Mouse (Mus musculus) CH12.LX (cell line): ENCODE results near the gene Asns. TPM values are rescaled to one million over a fixed set of nuclear protein-coding genes. Genes with fewer than 3 reads are reported as not detected.

Experiments used
- DNase-seq: peaks from one replicate; pipeline ENCODE4 v3.0.0-alpha.2; 2013; ENCODE audit errors: extremely low read depth
- H3K27ac ChIP-seq: 2 replicates; pipeline ENCODE4 v1.5.1; 2012; ENCODE audit warnings: low read depth, mild to moderate bottlenecking, control low read depth, moderate library complexity; ENCODE audit not compliant: insufficient read depth
- H3K27me3 ChIP-seq: replicated peaks from 2 replicates; pipeline ENCODE3; 2012; ENCODE audit warnings: inconsistent platforms
- H3K36me3 ChIP-seq, 2 experiments: replicated peaks in 1 of 2; 2 replicates each; pipeline versions ENCODE3 to v1.6.1; 2012; ENCODE audit warnings: inconsistent platforms in 1 of 2, low read length in 1 of 2, mild to moderate bottlenecking in 1 of 2, mixed read lengths in 1 of 2, moderate library complexity in 1 of 2; ENCODE audit not compliant: control insufficient read depth in 1 of 2, insufficient read depth in 1 of 2
- H3K4me1 ChIP-seq, 2 experiments: 2 replicates each; pipeline ENCODE4 v1.6.1; 2012; ENCODE audit warnings: inconsistent platforms in 1 of 2, moderate library complexity in 1 of 2; ENCODE audit not compliant: insufficient read depth in 2 of 2, control insufficient read depth in 1 of 2
- H3K4me2 ChIP-seq: 2 replicates; pipeline ENCODE4 v1.6.1; 2012; ENCODE audit warnings: low read depth, mild to moderate bottlenecking, control low read depth; ENCODE audit not compliant: poor library complexity, insufficient read depth, severe bottlenecking
- H3K4me3 ChIP-seq, 3 experiments: fragments of 150-350 bp in 1 of 3; sonication (generic) in 1 of 3; replicated peaks in 1 of 3; 2 replicates each; pipeline versions ENCODE3 to v1.5.1; 2011 to 2012; ENCODE audit warnings: low read depth in 2 of 3, low read length in 2 of 3, mild to moderate bottlenecking in 2 of 3, moderate library complexity in 2 of 3, control low read depth in 1 of 3, improper control_type of control experiment in 1 of 3, inconsistent platforms in 1 of 3, mixed read lengths in 1 of 3; ENCODE audit not compliant: poor library complexity in 1 of 3
- H3K79me2 ChIP-seq: replicated peaks from 2 replicates; pipeline ENCODE4 v1.6.1; 2012; ENCODE audit warnings: mild to moderate bottlenecking, moderate library complexity; ENCODE audit not compliant: control insufficient read depth, poor library complexity, insufficient read depth, severe bottlenecking; ENCODE audit errors: extremely low read depth
- H3K9ac ChIP-seq: 2 replicates; pipeline ENCODE4 v1.6.1; 2012; ENCODE audit warnings: low read depth, mild to moderate bottlenecking, control low read depth, moderate library complexity; ENCODE audit not compliant: insufficient read depth
- H3K9me3 ChIP-seq: replicated peaks from 2 replicates; pipeline ENCODE3; 2012; ENCODE audit warnings: low read length, inconsistent platforms, mixed read lengths
- BHLHE40 ChIP-seq: IDR thresholded peaks from 2 replicates; pipeline ENCODE4 v1.6.1; 2011; ENCODE audit warnings: mild to moderate bottlenecking, low read depth, low read length, improper control_type of control experiment
- CTCF ChIP-seq, 2 experiments: IDR thresholded peaks in 1 of 2; conservative IDR thresholded peaks in 1 of 2; 2 replicates each; pipeline ENCODE4 v1.5.1; 2011 to 2012; ENCODE audit warnings: low read depth in 2 of 2, low read length in 2 of 2, improper control_type of control experiment in 1 of 2, inconsistent platforms in 1 of 2, mild to moderate bottlenecking in 1 of 2, moderate library complexity in 1 of 2
- E2F4 ChIP-seq: IDR thresholded peaks from 2 replicates; pipeline ENCODE4 v1.6.1; 2011; ENCODE audit warnings: low read depth, low read length, improper control_type of control experiment; ENCODE audit not compliant: insufficient replicate concordance
- ELF1 ChIP-seq: IDR thresholded peaks from 2 replicates; pipeline ENCODE4 v1.6.1; 2014; ENCODE audit warnings: low read depth, mild to moderate bottlenecking, inconsistent platforms, low read length, improper control_type of control experiment
- EP300 ChIP-seq: IDR thresholded peaks from 2 replicates; pipeline ENCODE4 v1.6.1; 2011; ENCODE audit warnings: low read length, improper control_type of control experiment
- ETS1 ChIP-seq: conservative IDR thresholded peaks from 2 replicates; pipeline ENCODE4 v1.6.1; 2012; ENCODE audit warnings: low read depth, mild to moderate bottlenecking, inconsistent platforms, low read length, improper control_type of control experiment, moderate library complexity
- IRF4 ChIP-seq: IDR thresholded peaks from 2 replicates; pipeline ENCODE4 v1.6.1; 2014; ENCODE audit warnings: low read depth, mild to moderate bottlenecking, inconsistent platforms, low read length, improper control_type of control experiment
- JUN ChIP-seq: IDR thresholded peaks from 2 replicates; pipeline ENCODE4 v1.6.1; 2011; ENCODE audit warnings: low read depth, mild to moderate bottlenecking, low read length, improper control_type of control experiment, moderate library complexity; ENCODE audit not compliant: insufficient read depth
- JUND ChIP-seq: conservative IDR thresholded peaks from 2 replicates; pipeline ENCODE4 v1.6.1; 2011; ENCODE audit warnings: low read depth, low read length, improper control_type of control experiment
- KAT2A ChIP-seq: IDR thresholded peaks from 2 replicates; pipeline ENCODE4 v1.6.1; 2012; ENCODE audit warnings: low read length, improper control_type of control experiment, inconsistent platforms; ENCODE audit not compliant: insufficient replicate concordance
- MAFK ChIP-seq: IDR thresholded peaks from 2 replicates; pipeline ENCODE4 v1.6.1; 2011; ENCODE audit warnings: low read length, improper control_type of control experiment; ENCODE audit not compliant: insufficient replicate concordance
- MAX ChIP-seq: IDR thresholded peaks from 2 replicates; pipeline ENCODE4 v1.6.1; 2011; ENCODE audit warnings: low read length, improper control_type of control experiment
- MAZ ChIP-seq: IDR thresholded peaks from 2 replicates; pipeline ENCODE4 v1.6.1; 2012; ENCODE audit warnings: low read depth, mild to moderate bottlenecking, inconsistent platforms, low read length, improper control_type of control experiment, moderate library complexity
- MXI1 ChIP-seq: IDR thresholded peaks from 2 replicates; pipeline ENCODE4 v1.6.1; 2011; ENCODE audit warnings: mild to moderate bottlenecking, low read depth, low read length, improper control_type of control experiment
- NELFE ChIP-seq: IDR thresholded peaks from 2 replicates; pipeline ENCODE4 v1.6.1; 2011; ENCODE audit warnings: low read depth, low read length, improper control_type of control experiment
- NRF1 ChIP-seq: IDR thresholded peaks from 2 replicates; pipeline ENCODE4 v1.6.1; 2014; ENCODE audit warnings: low read depth, mild to moderate bottlenecking, inconsistent platforms, low read length, improper control_type of control experiment, moderate library complexity
- POLR2A ChIP-seq: IDR thresholded peaks from 2 replicates; pipeline ENCODE4 v1.6.1; 2011; ENCODE audit warnings: low read depth, mild to moderate bottlenecking, improper control_type of control experiment, low read length
- POLR2AphosphoS2 ChIP-seq: IDR thresholded peaks from 2 replicates; pipeline ENCODE4 v1.6.1; 2011; ENCODE audit warnings: low read depth, low read length, improper control_type of control experiment
- RCOR1 ChIP-seq: conservative IDR thresholded peaks from 2 replicates; pipeline ENCODE4 v1.6.1; 2012; ENCODE audit warnings: low read depth, mild to moderate bottlenecking, inconsistent platforms, low read length, improper control_type of control experiment
- TCF12 ChIP-seq: IDR thresholded peaks from 2 replicates; pipeline ENCODE4 v1.6.1; 2014; ENCODE audit warnings: low read depth, mild to moderate bottlenecking, inconsistent platforms, low read length, improper control_type of control experiment
- USF1 ChIP-seq: IDR thresholded peaks from 2 replicates; pipeline ENCODE4 v1.6.1; 2014; ENCODE audit warnings: low read depth, mild to moderate bottlenecking, inconsistent platforms, low read length, improper control_type of control experiment
- USF2 ChIP-seq: conservative IDR thresholded peaks from 2 replicates; pipeline ENCODE4 v1.6.1; 2011; ENCODE audit warnings: low read depth, low read length, improper control_type of control experiment
- ZKSCAN1 ChIP-seq: IDR thresholded peaks from 2 replicates; pipeline ENCODE4 v1.6.1; 2012; ENCODE audit warnings: low read depth, inconsistent platforms, low read length, improper control_type of control experiment, borderline replicate concordance
- dilution Hi-C: fragments of 300-500 bp; cut with MboI; formaldehyde crosslinking; loops from 2 replicates; pipeline ENCODE4 v1.14.3; 2020; ENCODE audit warnings: low sequenced_read_pairs; ENCODE audit not compliant: extremely low pct_unique_long_range_greater_than_20kb, extremely low pct_ligation_motif_present
- in situ Hi-C: fragments of 300-500 bp; cut with MboI; formaldehyde crosslinking; loops from 3 replicates; pipeline ENCODE4 v1.14.3; 2019; ENCODE audit warnings: low sequenced_read_pairs, low pct_ligation_motif_present, low pct_unique_long_range_greater_than_20kb, mixed read lengths
- polyA plus RNA-seq: library from polyadenylated mRNA; unstranded; fragments of >175 nt; gene quantifications from 2 replicates; pipeline ENCODE4 v1.2.1, GENCODE M21; 2012; ENCODE audit warnings: low read depth; ENCODE audit not compliant: insufficient read length
- total RNA-seq, 2 experiments: library from RNA; depleted of rRNA; stranded (reverse); fragments of 300-350 nt in 1 of 2; fragments of >200 nt in 1 of 2; gene quantifications; 2 replicates each; pipeline ENCODE4 v1.2.3; 2012 to 2014

Asns gene
- total RNA-seq (2012; rRNA removed) (not detected in 2 replicates), total RNA-seq (2014; rRNA removed) (not detected in 2 replicates), polyA plus RNA-seq (not detected in 2 replicates)

GRCm38 (mm10) chr6:7692884-7693585 is at the start of gene Asns:
TSS of gene Asns (minus strand) at chr6:7693254.
- Histone ChIP-seq H3K9ac (no peak within 1 kb of the TSS), H3K4me3 (no peak within 1 kb of the TSS), H3K27me3 (no peaks in the 10 kb centered on the region), H3K79me2 (no peaks in the 10 kb centered on the region), H3K9me3 (peaks cover 4% of the 10 kb centered on the region), H3K4me1 (peaks cover 0 to 16% of the 10 kb centered on the region in 2 experiments; a peak in 2 of 4 replicates), H3K4me2 (no peak within 1 kb of the TSS), H3K27ac (no peak within 1 kb of the TSS), H3K36me3 (no peaks in the 10 kb centered on the region)
- in situ Hi-C loops = no loop called here
- no peak for DNase-seq
- dilution Hi-C loops = no loop called here
- TF ChIP-seq ETS1 (no peak), TCF12 (no peak), RCOR1 (no peak), MXI1 (no peak), ZKSCAN1 (no peak), USF1 (no peak), POLR2AphosphoS2 (no peak), NELFE (no peak)

GRCm38 (mm10) chr6:7741721-7742120 is 48.7 kb upstream of the Asns start:
- Histone ChIP-seq H3K27me3 (no peaks in the 10 kb centered on the region), H3K4me2 (no peak overlapping the region), H3K36me3 (no peaks in the 10 kb centered on the region), H3K9me3 (no peaks in the 10 kb centered on the region), H3K27ac (no peak overlapping the region), H3K9ac (no peak overlapping the region), H3K4me3 (no peak overlapping the region), H3K4me1 (no peaks in the 10 kb centered on the region), H3K79me2 (no peaks in the 10 kb centered on the region)
- no peak for DNase-seq
- dilution Hi-C loops (no loop called here), in situ Hi-C loops (no loop called here)
- TF ChIP-seq JUN = no peak
- TF ChIP-seq NRF1 = no peak
- TF ChIP-seq USF1 = no peak
- no peak for TF ChIP-seq USF2
- no peak for TF ChIP-seq JUND
- TF ChIP-seq BHLHE40 = no peak
- no peak for TF ChIP-seq MAFK
- no peak for TF ChIP-seq CTCF (conservative IDR thresholded peaks at IDR 0.05 in 1 of 2, IDR thresholded peaks at IDR 0.05 in 1 of 2; ENCODE audit: low read depth in 2 of 2, low read length in 2 of 2)
- no peak for TF ChIP-seq NELFE
- no peak for TF ChIP-seq POLR2A
- no peak for TF ChIP-seq EP300
- no peak for TF ChIP-seq MAX
- TF ChIP-seq ZKSCAN1 = no peak
- no peak for TF ChIP-seq IRF4
- TF ChIP-seq KAT2A = no peak
- no peak for TF ChIP-seq POLR2AphosphoS2
- TF ChIP-seq E2F4 = no peak
- no peak for TF ChIP-seq MAZ
- no peak for TF ChIP-seq ELF1
